Mouse (Mus musculus) embryonic facial prominence, embryonic 13.5 days (tissue): ENCODE results near the gene Hdc. TPM values are rescaled to one million over a fixed set of nuclear protein-coding genes. Genes with fewer than 3 reads are reported as not detected.

Source experiments
- ATAC-seq: fragments of 200-750 bp; cut with Nextera tagmentation; 2 replicates; pipeline ENCODE4 v1.8.0; 2017; ENCODE audit warnings: low read depth; ENCODE audit not compliant: insufficient number of reproducible peaks, insufficient read depth, low FRiP score, low TSS enrichment
- H3K27ac ChIP-seq: fragments of 300-500 bp; sonication (generic); 2 replicates; pipeline ENCODE4 v1.5.1; 2015; ENCODE audit warnings: moderate library complexity, mild to moderate bottlenecking, inconsistent platforms
- H3K27me3 ChIP-seq: fragments of 300-500 bp; sonication (generic); 2 replicates; pipeline ENCODE4 v1.6.1; 2015; ENCODE audit warnings: mild to moderate bottlenecking, inconsistent platforms
- H3K36me3 ChIP-seq: fragments of 300-500 bp; sonication (generic); 2 replicates; pipeline ENCODE4 v1.6.1; 2015; ENCODE audit warnings: mild to moderate bottlenecking, inconsistent platforms
- H3K4me1 ChIP-seq: fragments of 300-500 bp; sonication (generic); 2 replicates; pipeline ENCODE4 v1.6.1; 2015; ENCODE audit warnings: inconsistent platforms
- H3K4me2 ChIP-seq: fragments of 300-500 bp; sonication (generic); 2 replicates; pipeline ENCODE4 v1.6.1; 2015; ENCODE audit warnings: moderate library complexity, mild to moderate bottlenecking, inconsistent platforms
- H3K4me3 ChIP-seq: fragments of 300-500 bp; sonication (generic); 2 replicates; pipeline ENCODE4 v1.5.1; 2015; ENCODE audit warnings: mild to moderate bottlenecking, inconsistent platforms
- H3K9ac ChIP-seq: fragments of 300-500 bp; sonication (generic); 2 replicates; pipeline ENCODE4 v1.6.1; 2015; ENCODE audit warnings: mild to moderate bottlenecking, inconsistent platforms
- H3K9me3 ChIP-seq: fragments of 300-500 bp; sonication (generic); 2 replicates; pipeline ENCODE4 v1.6.1; 2016; ENCODE audit warnings: inconsistent platforms
- WGBS: fragments of 180-500 bp; shearing (Covaris S2); methylation state at CpG from one replicate; pipeline ENCODE4 v1.1.7; 2015; ENCODE audit warnings: mixed read lengths; 5-methylcytosine and 5-hydroxymethylcytosine counted together
- polyA plus RNA-seq: library from polyadenylated mRNA; unstranded; fragments of >200 nt; fragmentation: Nextera tagmentation; extraction: Ambion mirVana; gene quantifications from 2 replicates; pipeline ENCODE4 v1.2.1, GENCODE M21; 2015

The Hdc gene
- polyA plus RNA-seq, 1 experiment from 2014 or later: 5.9 TPM

GRCm38 (mm10) chr2:126599005-126599404, 20.1 kb downstream of the Hdc start:
- H3K9me3 ChIP-seq: no peaks in the 10 kb centered on the region
- H3K27ac ChIP-seq: no peak overlapping the region
- peak; percentile 43; the same call in 1 of the 2 replicates for ATAC-seq
- H3K4me2 ChIP-seq: peak overlapping the region; percentile 17
- 14% methylated on average over 3 of the region's 3 CpGs for WGBS
- H3K36me3 ChIP-seq: no peaks in the 10 kb centered on the region
- no peak overlapping the region for H3K4me3 ChIP-seq
- H3K27me3 ChIP-seq: peaks cover 3% of the 10 kb centered on the region; the same call in 1 of the 2 replicates
- H3K4me1 ChIP-seq: 0 out of 2 replicates have a peak, but pooled peaks cover 9% of the 10 kb centered on the region
- H3K9ac ChIP-seq: no peak overlapping the region

- no peaks in the 10 kb centered on the region for H3K9me3 ChIP-seq
- WGBS: 58% methylated on average over 2 of the region's 2 CpGs
Observed at GRCm38 (mm10) chr2:126598359-126598758, 20.7 kb downstream of the Hdc start.

GRCm38 (mm10) chr2:126597279-126598241, 21.5 kb downstream of the Hdc start:
- no peak for ATAC-seq
- no peak overlapping the region for H3K4me2 ChIP-seq
- 83% methylated on average over 20 of the region's 20 CpGs for WGBS
- H3K27ac ChIP-seq: no peak overlapping the region
- H3K9me3 ChIP-seq: no peaks in the 10 kb centered on the region
- H3K27me3 ChIP-seq: peaks cover 3% of the 10 kb centered on the region; the same call in 1 of the 2 replicates
- H3K4me1 ChIP-seq: 0 out of 2 replicates have a peak, but pooled peaks cover 12% of the 10 kb centered on the region
- no peak overlapping the region for H3K9ac ChIP-seq
- H3K4me3 ChIP-seq: no peak overlapping the region
- H3K36me3 ChIP-seq: no peaks in the 10 kb centered on the region

More at GRCm38 (mm10) chr2:126598359-126598758, 20.7 kb downstream of the Hdc start:
- no peak overlapping the region for H3K27ac ChIP-seq
- no peak for ATAC-seq
- peaks cover 3% of the 10 kb centered on the region; the same call in 1 of the 2 replicates for H3K27me3 ChIP-seq
- H3K4me2 ChIP-seq: no peak overlapping the region
- H3K4me1 ChIP-seq: 0 out of 2 replicates have a peak, but pooled peaks cover 12% of the 10 kb centered on the region
- H3K9ac ChIP-seq: no peak overlapping the region
- no peak overlapping the region for H3K4me3 ChIP-seq
- H3K36me3 ChIP-seq: no peaks in the 10 kb centered on the region

DNA sequence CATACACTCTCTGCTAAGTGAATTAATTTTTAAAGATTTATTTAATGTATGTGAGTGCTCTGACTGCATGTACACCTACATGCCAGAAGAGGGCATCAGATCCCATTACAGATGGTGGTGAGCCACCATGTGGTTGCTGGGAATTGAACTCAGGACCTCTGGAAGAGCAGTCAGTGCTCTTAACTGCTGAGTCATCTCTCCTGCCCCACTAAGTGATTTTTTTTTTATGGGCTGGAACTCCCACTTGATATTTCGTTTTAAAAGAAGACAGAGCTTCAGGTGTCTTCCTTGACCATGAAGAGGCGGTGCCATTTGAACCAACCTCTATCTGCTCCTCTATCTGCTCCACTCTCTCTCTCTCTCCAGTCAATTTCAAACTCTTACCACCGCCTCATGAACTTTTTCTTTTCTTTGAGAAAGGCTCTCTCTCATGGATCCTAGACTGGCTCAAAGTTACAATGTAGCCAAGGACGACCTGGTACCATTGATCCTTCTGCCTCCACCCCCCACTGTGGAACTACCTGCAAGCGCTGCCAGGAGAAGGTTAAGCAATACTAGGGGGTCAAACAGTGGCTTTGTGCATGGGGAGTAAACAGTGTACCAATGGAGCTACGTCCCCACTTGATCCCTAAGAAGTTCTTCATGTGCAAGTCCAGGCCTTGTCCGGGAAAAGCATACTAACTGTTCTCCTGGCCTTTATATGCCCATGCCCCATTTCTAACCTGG, 22.6 kb downstream of the Hdc start:
- Histone ChIP-seq H3K36me3 (no peaks in the 10 kb centered on the region), H3K4me3 (no peak overlapping the region), H3K9ac (no peak overlapping the region), H3K9me3 (no peaks in the 10 kb centered on the region), H3K4me2 (no peak overlapping the region), H3K27me3 (peaks cover 3% of the 10 kb centered on the region; the same call in 1 of the 2 replicates), H3K4me1 (0 out of 2 replicates have a peak, but pooled peaks cover 12% of the 10 kb centered on the region), H3K27ac (no peak overlapping the region)
- WGBS: 92% methylated on average over 7 of the region's 7 CpGs
- ATAC-seq: no peak

- Histone ChIP-seq H3K4me3 (peak overlapping the region; percentile 37), H3K9me3 (no peaks in the 10 kb centered on the region), H3K27ac (no peak overlapping the region), H3K9ac (peak overlapping the region; percentile 60), H3K36me3 (no peaks in the 10 kb centered on the region), H3K4me1 (0 out of 2 replicates have a peak, but pooled peaks cover 7% of the 10 kb centered on the region), H3K27me3 (peaks cover 3% of the 10 kb centered on the region; the same call in 1 of the 2 replicates), H3K4me2 (peak overlapping the region; percentile 68)
- ATAC-seq: no peak
- WGBS: 30% methylated on average over 26 of the region's 26 CpGs
Observed at GRCm38 (mm10) chr2:126593831-126594610, 25.1 kb downstream of the Hdc start.

GRCm38 (mm10) chr2:126591304-126591703, 27.8 kb downstream of the Hdc start:
- H3K4me2 ChIP-seq: no peak overlapping the region
- H3K4me3 ChIP-seq: no peak overlapping the region
- ATAC-seq: no peak
- H3K27ac ChIP-seq: no peak overlapping the region
- 90% methylated on average over 4 of the region's 4 CpGs for WGBS
- H3K9me3 ChIP-seq: no peaks in the 10 kb centered on the region
- no peaks in the 10 kb centered on the region for H3K27me3 ChIP-seq
- H3K9ac ChIP-seq: no peak overlapping the region
- no peaks in the 10 kb centered on the region for H3K36me3 ChIP-seq
- 0 out of 2 replicates have a peak, but pooled peaks cover 7% of the 10 kb centered on the region for H3K4me1 ChIP-seq

DNA sequence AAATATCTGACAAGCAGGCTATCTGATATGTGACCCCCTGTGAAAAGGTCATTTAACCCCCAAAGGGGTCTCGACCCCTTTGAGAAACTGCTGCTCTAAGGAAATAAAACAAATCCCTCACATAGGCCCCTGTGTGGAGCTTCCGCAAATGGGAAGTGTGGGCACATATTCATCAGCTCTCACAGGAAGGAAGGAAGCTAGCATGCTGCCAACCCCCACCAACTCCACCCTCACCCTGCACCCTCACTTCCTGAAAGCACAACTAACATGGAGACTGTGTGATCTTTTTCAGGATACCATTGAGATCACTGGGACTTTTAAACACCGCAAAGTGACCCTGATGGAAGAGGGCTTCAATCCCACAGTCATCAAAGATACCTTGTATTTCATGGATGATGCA, 31.6 kb downstream of the Hdc start:
- Histone ChIP-seq H3K27me3 (no peaks in the 10 kb centered on the region), H3K9me3 (no peaks in the 10 kb centered on the region), H3K4me1 (no peaks in the 10 kb centered on the region), H3K9ac (no peak overlapping the region), H3K36me3 (no peaks in the 10 kb centered on the region), H3K27ac (no peak overlapping the region), H3K4me2 (no peak overlapping the region), H3K4me3 (no peak overlapping the region)
- ATAC-seq: no peak
- WGBS: 82% methylated on average over 3 of the region's 3 CpGs

- Histone ChIP-seq H3K27me3 (no peaks in the 10 kb centered on the region), H3K4me1 (no peaks in the 10 kb centered on the region), H3K27ac (no peak overlapping the region), H3K4me3 (no peak overlapping the region), H3K36me3 (no peaks in the 10 kb centered on the region), H3K4me2 (no peak overlapping the region), H3K9ac (no peak overlapping the region), H3K9me3 (no peaks in the 10 kb centered on the region)
- ATAC-seq: no peak
- WGBS: 73% methylated on average over 8 of the region's 8 CpGs
Observed at GRCm38 (mm10) chr2:126584621-126585369, 34.3 kb downstream of the Hdc start.

DNA sequence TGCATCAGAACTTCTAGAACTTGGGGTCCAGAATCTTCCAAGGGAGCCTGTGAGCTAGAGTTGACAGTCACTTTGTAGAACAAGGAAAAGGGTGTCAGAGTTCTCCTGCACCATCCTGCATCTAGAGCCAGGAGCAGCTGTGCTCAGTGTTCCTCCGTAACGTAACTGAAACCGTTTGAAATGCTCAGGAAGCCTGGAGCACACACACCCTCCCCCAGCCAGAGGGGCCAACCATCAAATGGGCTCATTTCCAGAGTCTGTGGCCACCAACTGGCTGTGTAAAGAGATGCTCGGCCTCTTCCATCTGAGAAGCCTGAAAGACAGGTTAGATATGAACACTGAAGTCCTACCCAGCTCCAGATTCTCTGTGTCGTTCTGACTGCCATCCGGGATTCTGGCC, 35.1 kb downstream of the Hdc start:
- H3K4me2 ChIP-seq: no peak overlapping the region
- no peak overlapping the region for H3K27ac ChIP-seq
- H3K4me1 ChIP-seq: no peaks in the 10 kb centered on the region
- H3K27me3 ChIP-seq: no peaks in the 10 kb centered on the region
- ATAC-seq: no peak
- no peaks in the 10 kb centered on the region for H3K9me3 ChIP-seq
- no peaks in the 10 kb centered on the region for H3K36me3 ChIP-seq
- 60% methylated on average over 6 of the region's 6 CpGs for WGBS
- H3K9ac ChIP-seq: no peak overlapping the region
- no peak overlapping the region for H3K4me3 ChIP-seq

DNA sequence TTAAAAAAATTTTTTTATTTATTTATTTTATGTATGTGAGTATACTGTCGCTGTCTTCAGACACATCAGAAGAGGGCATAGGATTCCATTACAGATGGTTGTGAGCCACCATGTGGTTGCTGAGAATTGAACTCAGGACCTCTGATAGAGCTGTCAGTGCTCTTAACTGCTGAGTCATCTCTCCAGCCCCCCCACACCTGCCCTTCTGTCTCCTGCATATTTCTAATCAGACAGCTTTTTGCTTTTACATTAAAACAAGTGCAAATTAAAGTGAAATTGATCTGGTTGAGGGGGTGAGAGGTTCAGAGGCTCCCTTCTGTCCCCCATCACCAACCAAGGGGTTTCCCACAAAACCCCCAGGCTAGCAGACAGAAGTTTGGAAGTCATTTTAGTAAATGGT, 39.8 kb downstream of the Hdc start:
- WGBS: 89% methylated on average over 1 of the region's 1 CpGs
- Histone ChIP-seq H3K4me1 (no peaks in the 10 kb centered on the region), H3K27me3 (no peaks in the 10 kb centered on the region), H3K36me3 (no peaks in the 10 kb centered on the region), H3K4me2 (no peak overlapping the region), H3K4me3 (no peak overlapping the region), H3K9me3 (no peaks in the 10 kb centered on the region), H3K27ac (no peak overlapping the region), H3K9ac (no peak overlapping the region)
- ATAC-seq: no peak
